Mouse (Mus musculus): ENCODE data around the gene Atp8a1.
"Not testable (repeated sequence)": the region's sequence is repeated elsewhere in the genome, so short reads cannot be mapped to it uniquely, and the experiment has no call there.

Atp8a1 gene

DNA sequence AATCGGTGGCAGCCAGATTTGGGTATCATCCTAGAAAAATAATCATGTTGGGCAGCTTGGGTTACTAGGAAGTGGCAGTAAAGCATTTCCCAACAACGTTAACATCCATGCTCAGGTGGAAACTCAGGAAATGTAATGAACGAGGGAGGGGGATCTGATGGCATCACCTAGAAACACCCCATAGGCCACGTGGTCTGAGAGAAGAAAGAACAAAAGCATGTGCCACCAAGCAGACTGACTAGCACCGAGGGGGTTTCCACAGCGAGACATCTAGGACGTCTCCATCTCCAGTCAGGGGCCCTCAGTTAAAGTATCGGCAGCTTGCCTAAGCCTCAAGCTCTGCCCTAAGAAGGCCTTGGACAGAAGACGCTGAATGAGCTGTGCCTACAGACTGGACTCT is 21.0 kb downstream of the Atp8a1 start:
- DNase-seq: peak; percentile 2

DNA sequence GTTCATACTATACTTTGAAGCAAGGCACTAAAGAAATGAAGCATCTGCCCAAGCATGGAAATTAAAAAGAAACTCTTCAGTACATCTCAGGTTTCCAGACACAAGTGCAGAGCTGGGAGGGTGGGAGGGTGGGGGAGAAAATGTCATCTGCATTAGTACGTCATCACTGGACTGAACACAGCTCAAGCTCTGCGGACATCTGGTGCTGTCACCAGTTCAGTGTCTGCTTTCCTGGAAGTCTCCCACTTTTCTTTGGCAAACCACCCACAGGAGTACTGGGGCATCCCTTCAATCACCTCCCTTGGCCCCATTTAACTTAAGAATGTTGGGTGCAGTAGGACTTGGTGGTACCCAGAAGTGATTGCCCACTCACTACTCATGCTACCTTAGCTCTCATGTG is 22.6 kb downstream of the Atp8a1 start:
- DNase-seq: peak; percentile 33

DNA sequence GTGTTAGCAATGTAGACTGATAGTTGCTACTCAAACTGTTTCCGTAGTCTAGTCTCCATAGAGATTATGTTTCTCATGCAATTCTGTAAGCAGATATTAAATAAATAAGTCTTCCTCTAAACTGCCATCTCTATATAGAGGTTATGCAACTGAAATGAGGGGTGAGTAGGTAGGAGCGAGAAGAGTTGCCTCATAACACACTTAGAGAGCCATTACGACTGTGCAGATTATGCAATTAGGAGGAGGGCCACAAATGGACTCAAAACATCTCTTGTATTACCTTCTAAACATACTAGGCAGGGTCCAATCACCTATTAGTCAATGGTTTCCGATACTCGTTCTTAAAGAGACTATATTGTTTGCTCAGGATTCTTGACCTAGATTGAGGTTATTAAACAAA is 23.5 kb downstream of the Atp8a1 start:
- DNase-seq: no peak

DNA sequence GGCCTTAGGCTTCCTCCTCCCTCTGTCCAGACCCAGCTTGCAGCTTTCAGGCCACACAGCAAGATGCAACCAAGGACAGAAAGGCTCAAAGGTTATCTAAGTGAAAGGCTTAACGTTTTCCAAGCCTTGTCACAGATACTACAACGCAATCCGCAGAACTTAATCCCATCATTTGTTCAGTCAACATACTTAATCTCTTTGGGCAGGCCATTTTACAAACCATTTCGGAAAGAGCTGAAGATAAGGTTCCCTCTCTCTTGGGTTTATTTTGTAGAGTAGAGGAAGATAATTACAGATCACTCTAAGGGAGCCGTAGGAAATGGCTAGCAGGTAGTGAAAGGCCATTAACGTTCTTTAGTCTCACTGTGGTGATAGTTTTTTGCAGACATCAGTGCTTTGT is 24.6 kb downstream of the Atp8a1 start:
- peak; percentile 2 for DNase-seq

DNA sequence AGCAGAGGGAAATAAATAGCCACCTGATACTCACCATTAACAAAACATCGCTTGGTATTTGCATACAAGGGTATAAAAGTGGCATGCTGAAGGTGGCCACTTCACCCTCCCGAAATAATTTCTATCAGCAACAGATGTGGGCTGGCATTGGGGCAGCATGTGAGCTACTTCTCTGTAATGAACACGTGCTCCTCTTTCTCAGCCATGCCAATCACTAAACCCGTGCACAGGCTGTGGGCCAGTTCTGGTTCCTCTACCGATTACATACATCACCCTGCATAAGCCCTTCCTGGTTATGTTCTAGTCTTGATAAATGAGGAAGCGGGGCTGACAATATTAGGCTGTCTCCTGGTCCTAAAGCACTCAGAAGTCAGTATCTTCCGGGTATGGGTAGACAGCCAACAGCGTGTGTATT is 25.2 kb downstream of the Atp8a1 start:
- DNase-seq: peak; percentile 8

DNA sequence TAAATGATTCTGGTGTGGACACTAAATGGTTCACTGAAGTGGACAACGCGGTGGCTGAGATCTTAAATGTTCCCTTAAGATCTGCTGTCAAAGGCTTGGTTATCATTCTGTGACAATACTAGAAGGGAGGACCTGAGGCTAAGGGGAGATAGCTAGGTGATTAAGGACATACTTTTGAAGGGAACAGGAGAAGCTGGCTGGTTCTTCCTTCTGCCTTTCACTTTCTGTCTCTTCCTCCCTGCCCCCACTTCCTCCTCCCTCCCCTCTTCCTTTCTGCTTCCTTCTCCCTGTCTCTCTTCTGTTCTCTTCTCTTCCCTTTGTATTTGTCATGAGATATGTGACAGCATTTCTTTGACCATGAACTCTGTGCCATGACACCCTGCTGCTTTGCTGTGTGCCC is 26.0 kb downstream of the Atp8a1 start:
- DNase-seq: peak; percentile 1

DNA sequence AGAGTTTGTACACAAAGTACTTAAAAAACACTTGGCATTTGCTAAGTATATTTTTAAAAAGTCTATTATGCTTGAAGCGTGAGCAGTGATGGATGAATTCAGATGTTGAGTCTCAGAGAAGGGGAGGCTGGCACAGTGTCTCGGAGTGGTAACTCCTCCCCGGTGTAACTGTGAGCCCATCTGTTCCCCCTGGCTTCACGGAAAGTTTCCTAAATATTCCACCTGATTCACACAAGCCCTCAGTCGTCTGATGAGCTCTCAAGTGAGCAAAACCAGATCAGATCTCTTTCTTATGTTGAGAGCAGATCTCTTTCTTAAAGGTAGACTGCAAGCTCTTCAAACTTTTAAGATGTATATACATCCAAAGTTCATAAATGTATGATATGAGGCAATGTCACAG is 27.8 kb downstream of the Atp8a1 start:
- DNase-seq: peak; percentile 54

DNA sequence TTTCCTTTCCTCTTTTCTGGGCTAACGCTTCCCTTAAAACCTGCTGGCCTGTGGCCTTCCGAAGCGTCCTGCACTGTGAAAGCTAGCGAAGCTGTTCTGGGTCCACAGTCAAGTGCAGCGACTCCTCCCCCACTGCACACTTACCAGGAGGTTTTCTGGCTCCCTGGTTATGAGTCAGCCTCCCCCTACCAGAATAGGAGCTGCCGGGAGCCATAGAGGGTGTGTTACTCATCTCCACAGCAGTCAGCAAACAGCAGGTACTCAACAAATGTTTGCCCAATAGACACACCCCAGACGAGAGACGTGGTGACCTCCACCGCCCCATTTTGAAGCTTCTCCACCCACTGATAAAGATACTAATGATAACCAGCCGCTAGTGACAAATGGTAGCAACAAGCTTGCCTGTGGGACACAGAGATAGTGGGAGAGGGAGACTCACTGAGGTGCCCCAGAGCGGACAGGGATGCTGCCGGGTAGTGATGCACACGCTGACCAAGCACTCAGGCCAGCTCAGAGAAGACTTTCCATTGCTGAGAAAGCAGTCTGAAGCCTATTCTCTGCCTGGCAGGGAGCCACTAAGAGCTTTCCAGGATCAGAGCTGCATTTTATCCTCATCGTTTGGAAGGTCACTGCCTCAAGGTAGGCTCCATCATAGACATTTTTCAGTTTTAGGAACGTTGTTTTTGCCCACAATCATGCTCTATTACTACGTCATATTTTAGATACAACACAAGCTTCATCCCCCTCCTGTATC is 31.5 kb downstream of the Atp8a1 start:
- peak; percentile 20 for DNase-seq

DNA sequence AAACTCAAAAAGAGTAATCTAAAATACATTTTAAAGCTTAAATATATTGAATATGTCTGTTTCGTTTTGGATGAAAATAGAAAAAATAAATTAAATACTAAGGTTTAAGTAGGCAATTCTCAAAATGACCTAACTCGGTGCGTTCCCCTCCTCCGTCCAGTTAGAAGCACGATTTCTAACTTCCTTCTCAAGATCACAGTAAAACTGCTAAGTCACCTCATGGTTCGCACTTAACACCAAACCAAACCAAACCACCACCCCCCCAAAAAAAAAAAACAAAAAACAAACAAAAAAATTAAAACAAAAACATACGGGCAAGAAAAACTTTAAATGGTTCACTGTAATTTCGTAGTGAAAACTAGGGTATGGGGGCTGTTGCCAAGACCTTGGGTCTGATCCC is 32.2 kb downstream of the Atp8a1 start:
- not testable (repeated sequence) for DNase-seq

DNA sequence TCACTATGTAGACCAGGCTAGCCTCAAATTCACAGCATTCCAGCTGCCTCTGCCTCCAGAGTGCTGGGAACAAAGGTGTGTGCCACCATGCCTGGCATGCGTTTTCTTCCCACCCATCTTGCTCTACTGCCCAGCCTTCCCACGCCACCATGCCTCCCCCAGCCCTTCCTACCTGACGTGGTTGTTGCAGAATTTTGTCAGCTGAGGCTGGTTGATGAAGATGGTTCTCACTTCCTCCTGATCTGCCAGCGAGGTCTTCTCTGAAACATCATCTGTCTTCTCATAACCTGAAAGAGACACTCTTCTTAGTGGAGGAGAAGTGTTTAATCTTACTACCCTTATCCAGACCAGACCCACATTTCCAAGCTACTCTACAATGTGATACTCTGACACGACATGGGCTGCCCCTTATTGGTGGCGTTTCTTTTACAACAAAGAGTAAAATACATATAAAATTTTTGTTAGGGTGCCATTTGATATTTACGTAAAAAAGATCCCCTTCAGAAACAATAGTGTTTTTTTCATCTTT is 32.7 kb downstream of the Atp8a1 start:
- no peak for DNase-seq

DNA sequence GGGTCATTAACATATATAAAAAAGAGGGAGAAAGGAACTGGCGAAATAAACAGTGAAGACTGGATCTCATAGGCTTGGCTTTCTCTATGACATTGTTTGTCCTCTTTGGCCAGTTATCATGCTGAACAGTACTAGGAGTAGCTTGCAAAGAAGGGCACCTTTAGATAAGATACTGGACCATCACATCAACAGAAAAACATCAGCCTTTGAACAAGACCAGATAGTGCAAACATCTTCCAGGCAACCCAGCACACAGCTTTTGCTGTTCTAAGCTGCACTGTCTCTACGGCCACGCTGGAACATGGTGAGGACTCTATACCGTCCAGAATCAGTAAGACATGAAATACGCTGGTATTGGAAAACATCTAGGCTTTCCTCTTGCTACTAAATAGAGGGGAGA is 33.9 kb downstream of the Atp8a1 start:
- DNase-seq: no peak

DNA sequence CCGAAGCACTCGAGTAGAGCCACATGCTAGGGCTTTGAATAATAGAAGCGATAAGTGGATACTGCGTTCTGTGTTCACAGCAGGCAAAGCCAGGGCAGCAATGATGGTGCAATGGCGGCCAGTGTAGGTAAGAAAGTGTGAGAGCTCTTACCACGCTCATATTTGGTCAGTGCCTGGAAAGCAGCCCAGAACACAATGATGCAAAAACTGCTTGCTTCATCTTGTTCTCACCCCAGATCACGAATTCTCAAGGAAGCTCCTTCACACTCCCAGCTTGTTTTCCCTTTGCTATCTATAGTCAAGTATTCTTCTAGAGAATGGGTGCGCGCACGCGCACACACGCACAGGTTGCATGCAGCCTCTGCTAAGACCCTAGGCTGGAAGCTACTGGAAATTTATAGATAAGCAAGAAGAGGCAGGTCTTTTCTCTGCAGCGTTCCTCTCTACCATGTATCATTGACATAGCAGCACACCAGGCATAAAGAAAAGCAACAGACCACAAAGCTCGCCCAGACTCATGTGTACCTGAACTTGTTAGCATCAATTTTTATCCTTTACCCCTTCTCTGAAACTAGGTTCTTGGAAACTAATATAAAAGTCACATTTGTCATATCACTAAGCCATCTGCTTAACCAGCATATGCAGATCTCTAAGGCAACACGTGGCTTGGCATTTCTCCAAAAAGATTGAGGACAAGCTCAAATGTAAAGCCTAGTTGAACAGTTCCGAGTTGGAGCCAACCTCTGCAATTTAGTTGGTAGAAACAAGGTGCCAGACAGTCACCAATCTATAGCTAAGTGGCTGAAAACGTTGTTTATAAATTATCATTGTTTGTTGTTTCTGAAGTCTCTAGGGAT is 44.8 kb downstream of the Atp8a1 start:
- peak; percentile 70 for DNase-seq

DNA sequence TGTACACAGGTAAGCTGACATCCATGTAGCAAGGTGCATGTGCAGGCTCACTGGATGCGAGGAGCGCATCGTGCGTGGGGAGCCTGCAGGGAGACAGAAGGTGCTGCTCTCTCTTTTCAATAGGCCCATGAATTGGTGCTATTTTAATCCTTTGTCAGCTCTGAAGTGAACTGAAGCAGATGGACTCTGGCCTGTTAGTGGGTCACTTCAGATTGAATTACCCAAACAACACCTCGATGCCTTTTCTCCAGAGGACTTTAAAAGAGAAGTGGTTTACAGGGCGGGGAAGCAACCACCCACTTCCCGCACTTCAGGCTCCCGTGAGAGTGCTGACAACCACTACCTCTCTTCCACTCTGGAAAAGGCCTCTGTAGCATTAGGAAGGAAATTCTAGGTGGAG is 46.4 kb downstream of the Atp8a1 start:
- DNase-seq: peak; percentile 69

DNA sequence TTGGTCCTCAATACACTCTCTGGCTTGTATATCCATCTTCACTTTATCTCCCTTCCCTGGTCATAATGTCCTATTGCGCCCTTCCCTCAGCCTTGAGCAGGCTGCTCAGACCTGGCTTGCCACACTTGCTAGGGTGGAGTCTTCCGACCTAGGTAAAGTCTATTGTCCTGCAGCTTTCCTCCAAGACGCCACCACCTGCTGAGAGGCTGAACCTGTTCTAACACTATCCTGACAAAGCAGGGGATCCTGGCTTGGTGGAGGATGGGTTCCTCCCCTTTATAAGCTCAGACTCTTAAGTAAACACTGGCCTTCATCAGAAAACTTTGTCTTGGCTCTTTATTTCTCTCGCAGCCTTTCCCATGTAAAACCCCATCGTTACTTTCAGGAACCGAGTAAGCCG is 47.4 kb downstream of the Atp8a1 start:
- no peak for DNase-seq

DNA sequence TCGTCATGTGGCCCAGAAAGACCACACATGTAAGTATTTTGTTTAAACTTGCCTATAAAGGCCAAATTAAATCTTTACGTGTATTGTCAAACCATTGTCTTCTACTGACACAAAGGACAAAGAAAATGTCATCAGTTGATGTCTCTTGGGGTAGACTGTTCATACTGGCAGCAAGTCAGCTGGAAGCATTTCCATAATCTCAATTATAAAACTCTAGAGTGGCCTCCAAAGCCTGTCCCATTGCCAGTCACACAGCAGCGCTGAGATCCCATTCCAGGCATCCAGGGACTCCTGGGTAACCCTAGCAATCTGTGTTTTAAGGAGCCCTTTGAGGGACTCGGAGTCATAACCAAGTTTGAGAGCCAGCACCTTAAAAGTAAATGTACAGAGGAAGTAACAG is 48.9 kb downstream of the Atp8a1 start:
- no peak for DNase-seq

DNA sequence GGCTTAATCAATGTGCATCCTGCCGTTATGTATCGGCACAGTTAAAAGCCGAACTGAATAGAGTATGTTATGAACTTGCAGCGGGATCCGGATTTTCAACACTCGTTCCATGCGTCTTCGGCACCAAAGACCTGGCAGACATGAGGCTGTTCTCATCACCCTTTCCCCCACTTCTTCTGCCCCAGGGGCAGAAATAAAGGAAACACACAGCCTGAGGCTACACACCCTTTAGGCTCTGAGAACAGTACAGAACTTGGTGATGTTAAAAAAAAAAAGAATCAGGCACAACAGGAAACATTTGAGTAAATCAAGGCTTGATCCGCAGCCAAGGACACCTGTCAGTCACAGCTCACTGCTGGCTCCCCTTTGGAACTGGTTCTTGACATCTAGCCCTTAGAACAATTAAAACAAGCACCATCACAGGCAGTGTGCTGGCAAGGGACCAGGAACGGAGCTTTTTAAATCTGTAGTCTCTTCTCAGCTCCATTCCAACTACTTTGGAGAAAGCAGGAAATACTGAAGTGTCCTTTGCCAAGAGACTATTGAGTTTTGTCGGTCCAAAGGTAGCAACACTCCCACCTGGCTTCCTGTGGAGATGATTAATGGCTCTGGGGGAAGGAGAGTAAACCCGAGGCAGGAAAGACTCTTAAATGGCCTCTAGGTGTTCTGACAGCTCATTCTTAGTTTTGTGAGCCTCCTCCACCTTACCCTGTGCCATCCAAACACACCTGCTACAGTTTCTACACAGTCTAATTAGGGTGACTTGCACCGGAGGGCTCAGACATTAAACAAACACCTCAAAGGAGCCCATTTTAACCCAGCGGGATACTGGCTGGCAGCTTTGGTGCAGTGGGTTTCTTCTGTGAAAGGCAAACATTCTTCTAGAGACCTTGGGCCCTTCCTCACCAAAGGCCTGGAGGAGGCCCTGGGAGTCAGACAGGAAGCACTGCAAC is 50.0 kb downstream of the Atp8a1 start:
- peak; percentile 46 for DNase-seq

DNA sequence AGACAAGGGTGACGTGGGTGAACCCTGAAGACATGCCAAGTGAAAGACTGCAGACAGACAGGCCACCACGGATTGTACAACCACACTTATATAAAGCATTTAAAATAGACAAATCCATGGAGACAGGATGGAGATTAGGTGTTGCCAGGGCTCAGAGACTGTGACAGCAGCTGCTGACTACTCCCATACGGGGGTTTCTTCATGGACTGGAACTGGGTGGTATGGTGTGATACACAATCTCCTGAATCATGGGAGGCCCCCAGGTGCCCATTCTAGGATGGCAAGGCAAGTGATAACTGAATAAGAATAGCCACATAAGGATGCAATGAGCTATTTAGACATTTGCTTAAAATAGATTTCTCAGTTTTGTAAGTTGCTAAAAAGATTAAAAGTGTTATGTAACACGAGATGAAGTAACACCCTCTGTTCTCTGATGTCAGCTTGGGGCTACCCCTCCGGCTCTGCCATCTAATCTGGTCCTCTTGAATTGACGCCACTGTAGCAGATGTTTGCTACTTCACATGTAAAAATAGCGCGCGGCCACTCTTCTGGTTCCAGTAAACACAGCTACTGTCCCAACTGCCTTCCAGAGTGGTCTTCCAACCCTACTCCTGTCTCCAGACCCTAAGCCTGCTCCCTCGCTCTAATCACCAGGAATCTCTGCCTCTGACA is 53.0 kb downstream of the Atp8a1 start:
- no peak for DNase-seq

DNA sequence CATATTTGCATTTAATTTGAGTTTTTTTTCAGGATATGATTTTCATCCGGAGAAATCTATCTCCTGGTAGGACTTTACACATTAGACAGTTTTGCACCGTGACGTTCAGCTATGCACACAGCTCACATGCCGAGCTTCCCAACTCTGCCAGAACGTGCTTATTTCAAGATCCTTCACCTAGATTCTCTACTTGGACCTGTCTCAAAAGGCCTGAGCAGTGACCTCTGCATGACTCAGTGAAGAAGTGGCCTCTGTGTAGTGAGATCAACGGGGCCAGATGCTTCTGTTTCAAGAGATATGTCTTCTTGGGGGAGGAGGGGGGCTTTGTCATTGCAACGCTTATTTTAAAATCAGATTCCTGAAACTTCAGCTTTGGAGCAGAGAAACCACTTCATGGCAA is 64.5 kb downstream of the Atp8a1 start:
- DNase-seq: no peak

DNA sequence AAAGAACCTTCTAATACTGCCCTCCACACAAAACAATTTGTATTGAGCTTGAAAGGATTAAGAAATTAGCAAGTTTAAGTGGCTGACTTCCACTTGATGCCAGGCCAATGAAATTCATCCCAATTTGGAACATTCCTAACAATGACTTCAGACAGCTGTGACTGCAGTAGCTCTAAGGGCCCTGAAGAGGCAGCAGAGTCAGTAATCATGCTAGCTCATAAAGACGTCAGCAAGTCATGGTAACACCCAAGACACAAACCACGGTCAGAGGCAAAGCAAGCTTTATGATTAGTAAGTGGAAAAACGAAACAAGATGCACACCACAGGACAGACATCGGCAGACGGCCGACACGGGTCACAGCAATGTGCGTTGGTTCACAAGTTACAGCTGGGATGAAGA is 69.2 kb downstream of the Atp8a1 start:
- DNase-seq: no peak

DNA sequence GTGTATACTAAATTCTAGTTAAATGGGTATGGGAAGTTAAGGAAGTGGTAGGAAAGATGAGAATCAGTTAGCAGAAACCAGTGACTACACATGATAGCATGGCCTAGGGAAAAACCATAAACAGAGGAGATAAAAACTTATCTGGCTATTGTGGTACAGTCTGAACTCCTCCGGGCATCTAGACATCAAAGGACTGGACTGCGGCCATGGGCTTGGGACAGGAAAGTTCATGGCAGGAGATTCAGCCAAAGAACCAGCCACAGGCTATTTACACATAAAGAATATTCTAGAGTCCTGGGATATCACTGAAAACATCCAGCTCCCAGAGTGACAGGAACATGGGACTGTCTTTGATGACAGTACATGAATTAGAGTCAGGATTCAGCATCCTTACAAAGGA is 73.0 kb downstream of the Atp8a1 start:
- no peak for DNase-seq

DNA sequence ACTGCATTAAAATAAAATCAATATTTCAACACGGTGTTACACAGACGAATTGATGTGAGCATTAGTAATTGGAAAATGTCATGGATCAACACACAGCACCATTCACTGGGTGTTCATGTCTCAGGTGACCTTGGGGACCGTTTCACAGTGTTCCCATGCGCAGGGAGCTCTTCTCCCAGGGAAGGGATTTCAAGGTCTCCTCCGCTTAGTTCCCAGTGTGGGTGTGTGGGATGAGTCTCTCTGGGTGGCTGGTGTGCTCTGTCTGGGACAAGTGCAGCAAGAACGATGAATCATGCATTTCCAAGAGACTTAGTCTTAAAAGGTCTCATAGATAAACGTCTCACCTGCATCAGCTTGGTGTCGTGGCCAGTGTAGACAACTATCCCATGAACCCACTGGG is 78.5 kb downstream of the Atp8a1 start:
- no peak for DNase-seq

DNA sequence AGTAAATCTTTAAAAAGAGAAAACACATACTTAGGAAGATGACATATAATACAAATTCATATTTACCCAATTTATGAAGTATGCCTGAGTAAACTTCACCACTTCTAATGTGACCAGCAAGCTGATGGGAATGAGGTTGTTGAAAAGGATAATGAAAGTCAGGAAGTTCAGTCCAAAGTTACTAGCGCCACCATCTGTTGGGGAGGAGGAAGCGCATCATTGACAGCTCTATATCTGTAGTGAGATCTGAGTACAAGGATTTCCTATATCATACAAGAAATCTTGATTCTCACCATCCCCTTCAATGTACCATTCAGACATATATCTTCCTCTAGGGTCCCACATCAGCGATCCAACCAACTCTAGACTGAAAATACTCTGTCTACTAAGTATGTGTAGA is 82.4 kb downstream of the Atp8a1 start:
- no peak for DNase-seq

Data from cerebellum, adult 11-12 months (tissue).